Mouse (Mus musculus) cerebellum, postnatal 4 days (tissue): Measurements from ENCODE around the gene Usp46.
"Not testable (repeated sequence)": the region's sequence is repeated elsewhere in the genome, so short reads cannot be mapped to it uniquely, and the experiment has no call there.

Experiments used
- DNase-seq, 2 experiments: peaks; one replicate each; pipeline ENCODE4 v3.0.0; 2022; ENCODE audit warnings: low spot score in 2 of 2, mixed read lengths in 1 of 2

Usp46 gene

DNA sequence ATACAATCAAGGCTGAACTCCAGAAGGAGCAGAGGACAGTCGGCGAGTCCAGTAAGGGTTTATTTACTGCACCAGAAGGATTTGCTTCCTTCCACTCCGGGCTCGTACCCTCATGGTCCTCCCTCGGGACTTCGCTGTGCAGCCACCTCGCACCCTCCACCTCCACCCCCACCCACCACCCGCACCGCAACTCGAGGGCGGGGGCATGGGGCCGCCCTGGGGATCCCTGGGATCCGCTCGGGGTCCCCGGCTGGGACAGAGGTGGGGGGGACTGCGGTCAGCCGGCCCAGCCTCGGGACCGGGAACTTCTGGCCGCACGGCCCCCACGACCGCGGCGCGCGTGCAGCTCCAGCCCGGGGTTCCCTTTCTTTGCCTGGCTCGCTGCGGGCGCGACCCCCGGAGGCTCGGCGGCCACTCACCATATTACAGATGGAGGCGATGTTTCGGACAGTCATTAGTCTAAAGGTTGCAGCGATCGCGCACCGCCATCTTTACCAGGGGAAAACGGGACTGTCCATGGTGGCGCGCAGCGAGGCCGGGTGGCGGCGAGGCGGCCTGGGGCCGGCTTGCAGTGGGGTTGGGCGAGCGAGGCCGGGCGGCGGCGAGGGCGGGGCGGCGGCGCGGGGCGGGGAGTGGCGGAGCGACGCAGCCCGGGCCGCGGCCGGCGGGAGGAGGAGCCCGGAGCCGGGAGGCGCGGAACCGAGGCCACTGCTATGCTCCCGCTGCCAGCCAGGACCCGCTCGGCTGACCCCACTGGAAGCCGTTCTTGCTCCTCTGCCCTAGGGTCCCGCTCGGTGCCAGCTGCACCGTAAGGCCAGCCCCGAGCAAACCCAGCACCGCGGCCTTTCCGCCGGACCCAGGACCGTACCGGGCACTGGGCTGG lies at the start of gene Usp46:
Gene Usp46, minus strand, starts transcription at position 601 of the 883 bp plus-strand sequence.
- peak; percentile 75 to 83 for DNase-seq

GRCm38 (mm10) chr5:74113961-74114689 lies 45.9 kb upstream of the Usp46 start:
- no peak for DNase-seq

DNA sequence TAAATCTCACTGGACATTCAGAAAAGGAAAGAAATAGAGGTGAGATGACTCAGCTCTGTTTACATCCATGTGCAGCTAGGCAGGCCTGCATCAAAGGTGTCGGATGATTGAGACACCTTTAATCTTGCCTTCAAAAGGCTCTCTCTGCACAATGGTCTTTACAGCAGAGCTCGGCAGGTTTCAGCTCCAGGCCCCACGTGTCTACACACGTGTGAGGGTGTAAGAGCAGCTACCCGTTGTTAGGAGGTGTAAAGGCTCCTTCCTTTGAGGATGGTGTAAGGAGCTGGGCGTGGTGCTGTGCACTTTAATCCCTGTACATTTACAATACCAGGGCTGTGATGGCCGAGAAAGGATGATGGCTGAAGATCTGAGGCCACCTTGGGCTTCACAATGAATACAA lies 37.2 kb upstream of the Usp46 start:
- DNase-seq, result no peak

DNA sequence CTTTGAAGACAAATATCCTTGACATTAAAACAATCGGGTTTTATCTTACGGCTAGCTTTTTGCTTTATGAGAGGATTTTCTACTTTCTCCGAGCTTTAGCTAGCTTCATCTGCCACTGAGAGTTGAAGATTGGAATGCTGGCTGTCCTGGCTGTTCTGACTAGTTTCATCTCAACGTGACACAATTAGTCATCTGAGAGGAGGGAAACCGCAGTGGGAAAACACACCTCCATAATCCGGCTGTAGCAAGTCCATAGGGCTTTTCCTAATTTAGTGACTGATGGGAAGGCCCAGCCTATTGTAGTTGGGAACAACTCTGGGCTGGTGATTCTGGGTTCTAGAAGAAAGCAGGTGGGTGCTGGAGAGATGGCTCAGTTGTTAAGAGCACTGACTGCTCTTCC lies 33.5 kb upstream of the Usp46 start:
- DNase-seq, result no peak

- no peak for DNase-seq
These were observed 30.8 kb upstream of the Usp46 start for GRCm38 (mm10) chr5:74099046-74099445.

GRCm38 (mm10) chr5:74097854-74098220 lies 29.6 kb upstream of the Usp46 start:
- DNase-seq, result no peak

GRCm38 (mm10) chr5:74097116-74097853 lies 29.1 kb upstream of the Usp46 start:
- no peak for DNase-seq

GRCm38 (mm10) chr5:74096060-74096459 lies 27.8 kb upstream of the Usp46 start:
- DNase-seq, result no peak

DNA sequence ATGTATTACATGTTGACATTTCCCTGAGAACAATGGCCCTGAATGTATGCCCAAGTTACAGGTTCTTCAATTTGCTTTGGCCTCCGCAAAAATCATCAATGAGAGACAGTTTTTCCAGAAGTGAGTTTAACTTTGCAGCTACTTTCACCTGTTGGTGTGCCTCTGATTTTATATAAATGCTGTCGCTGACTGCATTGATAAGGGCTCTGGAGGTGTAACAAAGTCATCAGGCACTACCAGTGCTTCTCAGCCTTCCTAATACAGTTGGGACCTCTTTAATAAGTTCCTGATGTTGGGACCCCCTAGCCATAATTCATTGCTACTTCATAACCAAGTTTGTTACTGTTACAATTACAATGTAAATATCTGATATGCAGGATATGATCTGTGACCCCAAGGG lies 27.4 kb upstream of the Usp46 start:
- DNase-seq, result no peak

DNA sequence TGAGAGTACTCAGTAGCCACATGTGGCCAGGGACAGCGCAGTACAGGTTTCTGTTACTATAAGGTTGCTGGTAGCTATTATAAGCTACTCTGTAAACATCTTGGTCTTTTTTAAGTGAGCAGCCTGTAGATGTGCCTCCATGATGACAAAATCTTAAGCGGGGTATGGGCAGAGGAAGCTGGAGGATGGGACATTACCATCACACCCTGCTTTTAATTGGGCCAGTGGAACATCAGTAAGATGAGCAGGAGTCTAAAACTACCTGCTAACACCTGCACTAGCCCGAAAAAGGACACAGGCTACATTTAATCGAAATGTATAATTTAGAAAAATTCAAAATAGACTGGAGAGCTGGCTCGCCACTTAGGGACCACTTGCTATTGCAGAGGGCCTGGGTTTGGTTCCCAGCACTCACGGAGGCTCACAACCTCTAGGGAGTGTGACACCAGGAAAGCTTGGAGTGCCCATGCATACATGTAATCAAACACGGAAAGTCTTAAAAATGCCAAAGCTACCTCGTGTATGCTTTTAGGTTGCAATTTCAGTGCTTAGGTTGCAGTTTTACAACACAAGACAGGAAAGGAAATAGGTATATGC lies 26.7 kb upstream of the Usp46 start:
- no peak for DNase-seq

DNA sequence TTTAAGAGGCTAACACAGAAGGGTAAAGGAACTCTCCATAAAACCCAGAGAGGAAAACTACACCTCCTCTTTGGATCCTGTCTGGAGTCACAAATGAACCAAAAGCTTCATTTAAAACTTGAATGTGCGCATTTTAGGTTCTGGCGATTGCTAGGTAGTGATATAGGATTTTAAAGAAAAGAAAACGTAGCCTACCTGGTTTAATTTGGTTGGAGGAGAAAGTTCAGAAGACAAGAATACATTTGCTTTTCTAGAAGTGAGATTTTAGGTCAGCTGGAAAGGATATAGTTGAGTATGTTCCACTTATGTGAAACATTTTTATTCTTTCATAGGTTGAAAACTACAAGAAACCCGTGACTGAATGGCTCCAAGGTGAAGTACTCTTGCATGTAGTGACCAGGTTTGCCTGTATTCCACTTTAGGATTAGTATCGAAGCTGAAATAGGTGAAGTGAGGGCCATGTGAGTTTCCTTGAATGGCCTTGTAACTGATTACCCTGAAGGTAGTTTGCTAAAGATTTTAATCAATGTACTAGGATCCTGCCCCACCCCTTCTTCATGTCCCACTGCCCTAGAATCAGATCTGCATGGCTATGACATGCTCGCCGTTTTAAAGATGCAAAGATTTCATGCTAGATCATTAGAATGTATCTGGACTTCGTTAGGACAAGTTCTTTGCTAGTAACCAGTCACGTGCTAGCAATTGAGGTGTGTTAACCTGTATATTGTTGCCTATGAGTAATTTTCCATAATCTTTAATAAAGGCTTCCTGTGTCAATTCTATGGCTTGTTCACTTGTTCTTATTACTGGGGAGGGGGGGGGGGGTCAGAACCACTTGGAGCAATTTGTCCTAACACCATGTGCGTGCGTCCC lies 25.6 kb upstream of the Usp46 start:
- DNase-seq, result no peak

DNA sequence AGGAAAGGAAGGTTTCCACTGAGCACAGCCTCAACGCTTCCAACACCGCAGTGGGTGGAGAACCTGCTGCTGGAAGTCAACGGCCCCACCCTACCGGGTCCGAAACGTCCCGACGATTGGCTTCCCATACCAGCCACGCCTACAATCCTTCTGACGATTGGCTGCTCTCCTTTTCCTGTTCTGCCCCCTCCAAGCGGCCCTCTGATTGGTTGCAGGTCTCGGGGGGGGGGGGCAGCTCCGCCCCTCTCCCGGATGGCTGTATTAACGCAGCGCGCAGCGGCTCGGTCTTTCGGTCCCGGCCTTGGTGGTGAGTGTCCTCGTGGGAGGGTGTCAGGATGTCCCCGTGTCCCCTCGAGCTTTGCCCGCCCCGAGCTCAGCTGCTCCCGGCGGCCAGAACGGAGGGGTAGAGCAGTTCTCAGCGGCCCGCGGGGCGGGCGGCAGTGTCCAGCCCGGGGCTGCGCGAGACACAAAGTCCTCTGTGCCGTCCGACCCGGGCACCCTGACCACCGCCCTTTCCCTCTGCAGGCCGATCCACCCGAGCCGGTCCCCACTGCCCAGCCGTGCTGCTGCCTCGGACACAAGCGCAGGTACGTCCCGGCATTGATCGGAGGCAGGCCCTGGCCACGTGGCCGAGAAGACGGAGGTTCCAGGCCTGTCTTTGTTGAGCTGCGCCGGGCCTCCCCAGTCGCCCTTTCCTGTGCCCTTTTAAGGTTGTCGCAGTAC lies 24.8 kb upstream of the Usp46 start:
- peak; percentile 74 to 85 for DNase-seq

DNA sequence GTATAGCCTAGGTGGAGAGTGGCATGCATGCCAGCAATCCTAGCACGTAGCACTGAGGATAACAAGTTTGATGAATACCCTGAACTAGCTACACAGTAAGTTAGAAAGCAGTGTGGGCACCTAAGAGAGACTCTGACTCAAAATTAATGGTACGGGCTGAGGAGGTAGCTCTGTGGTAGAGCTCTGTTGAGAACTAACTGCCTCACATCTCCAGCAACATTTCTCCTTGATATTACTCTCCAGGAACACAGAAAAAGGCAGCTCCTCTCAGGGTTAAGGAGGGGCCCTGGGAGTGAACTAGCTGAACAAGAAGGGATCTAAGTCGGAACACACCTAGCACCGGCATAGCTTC lies 24.2 kb upstream of the Usp46 start:
- DNase-seq, result no peak

- no peak for DNase-seq
These were observed 21.4 kb upstream of the Usp46 start for GRCm38 (mm10) chr5:74089643-74090042.

GRCm38 (mm10) chr5:74081756-74082155 lies 13.5 kb upstream of the Usp46 start:
- no peak for DNase-seq

DNA sequence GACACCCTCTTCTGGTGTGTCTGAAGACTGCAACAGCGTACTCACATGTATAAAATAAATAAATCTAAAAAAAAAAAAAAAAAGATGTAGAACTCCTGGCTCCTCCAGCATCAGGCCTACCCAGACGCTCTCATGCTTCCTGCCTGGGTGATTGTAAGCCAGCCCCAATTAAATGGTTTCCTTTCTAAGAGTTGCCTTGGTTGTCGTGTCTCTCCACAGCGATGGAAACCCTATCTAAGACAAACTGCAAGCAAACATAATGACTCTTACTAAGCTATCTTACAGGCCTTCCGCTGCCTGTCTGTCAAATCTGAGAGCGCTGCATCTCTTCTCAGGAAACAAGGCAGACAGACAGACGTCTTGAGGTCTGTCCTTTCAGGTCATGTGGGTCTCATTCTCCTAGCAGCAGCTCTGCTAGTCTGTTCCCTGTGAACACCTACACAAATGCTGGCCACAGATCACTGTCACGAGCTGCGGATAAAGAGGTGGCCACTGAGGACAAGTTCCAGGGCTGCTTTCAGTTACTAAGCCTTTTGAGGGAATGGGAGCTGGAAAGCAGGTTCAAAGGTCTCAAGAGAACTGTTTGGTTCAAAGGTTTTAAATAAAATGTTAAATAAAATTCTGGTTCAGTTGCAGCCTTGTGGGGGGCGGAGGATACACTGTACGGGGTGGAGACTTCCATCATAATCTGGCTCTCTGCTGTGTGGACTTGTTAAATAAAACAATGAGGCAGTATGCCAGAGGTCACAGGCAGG lies 10.8 kb upstream of the Usp46 start:
- DNase-seq, result no peak

GRCm38 (mm10) chr5:74078400-74078799 lies 10.2 kb upstream of the Usp46 start:
- DNase-seq, result no peak

- no peak for DNase-seq
These were observed 9.7 kb upstream of the Usp46 start for GRCm38 (mm10) chr5:74077959-74078358.

GRCm38 (mm10) chr5:74076759-74077158 lies 8.5 kb upstream of the Usp46 start:
- no peak for DNase-seq

DNA sequence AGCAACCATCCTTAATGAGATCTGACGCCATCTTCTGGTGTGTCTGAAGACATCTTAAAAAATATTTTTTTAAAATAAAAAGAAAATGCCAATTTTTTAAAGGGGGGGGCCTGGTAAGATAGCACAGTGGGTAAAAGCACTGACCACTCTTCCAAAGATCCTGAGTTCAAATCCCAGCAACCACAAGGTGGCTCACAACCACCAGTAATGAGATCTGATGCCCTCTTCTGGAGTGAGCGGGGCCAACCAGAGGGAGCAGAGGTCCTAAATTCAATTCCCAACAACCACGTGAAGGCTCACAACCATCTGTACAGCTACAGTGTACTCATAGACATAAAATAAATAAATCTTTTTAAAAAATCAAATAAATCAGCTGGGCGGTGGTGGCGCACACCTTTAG lies 2.3 kb upstream of the Usp46 start:
- DNase-seq, result not testable (repeated sequence)
